Mouse (Mus musculus) adrenal gland, adult 18-20 months (tissue): ENCODE measurements around the gene Abhd5. TPM values are rescaled to one million over a fixed set of nuclear protein-coding genes. Genes with fewer than 3 reads are reported as not detected.

Experiments used
- DNase-seq, 2 experiments: peaks; one replicate each; pipeline ENCODE4 v3.0.0; 2021 to 2022; ENCODE audit warnings: low spot score in 2 of 2
- total RNA-seq, 2 experiments: library from RNA; stranded (reverse); gene quantifications; 1 replicate in 1 of 2; 2 replicates in 1 of 2; pipeline ENCODE4 v1.2.3; 2021

The Abhd5 gene
- total RNA-seq, 2 experiments from 2014 or later = 91.2 to 99.4 TPM

DNA sequence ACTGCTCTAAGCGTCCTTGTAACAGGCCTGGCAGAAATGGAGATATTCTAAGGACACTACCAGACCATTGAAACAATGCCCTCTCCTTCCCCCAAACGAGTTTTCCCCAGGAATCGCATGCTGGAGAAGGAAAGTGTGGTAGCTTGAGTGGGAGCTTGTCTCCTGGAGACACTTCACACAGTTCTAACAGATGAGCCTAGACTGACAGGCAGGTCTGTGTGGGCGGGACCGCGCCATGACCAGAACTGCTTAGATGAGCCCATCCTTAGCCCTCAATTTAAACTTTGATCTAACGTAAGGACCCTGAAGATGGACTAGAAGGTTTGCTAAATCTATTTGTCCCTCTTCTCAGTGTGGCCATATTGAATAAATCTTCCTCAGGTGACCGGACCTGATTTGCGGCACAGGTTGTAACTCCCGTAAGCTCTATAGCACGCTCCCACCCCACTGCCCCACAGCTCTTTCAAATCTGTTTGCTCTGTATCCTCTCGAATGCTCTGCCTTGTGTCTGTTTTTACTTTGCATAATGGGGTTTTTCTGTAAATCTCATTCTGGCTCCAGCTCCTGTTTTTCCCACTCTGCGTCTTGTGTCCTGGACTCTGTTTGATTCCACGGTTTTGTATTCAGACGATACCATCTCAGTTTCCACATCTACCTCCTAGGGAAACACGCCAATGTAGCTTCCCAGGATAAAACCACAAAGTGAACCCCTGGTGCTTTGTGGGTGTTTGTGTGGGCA is 59.2 kb downstream of the Abhd5 start:
- DNase-seq = no peak

DNA sequence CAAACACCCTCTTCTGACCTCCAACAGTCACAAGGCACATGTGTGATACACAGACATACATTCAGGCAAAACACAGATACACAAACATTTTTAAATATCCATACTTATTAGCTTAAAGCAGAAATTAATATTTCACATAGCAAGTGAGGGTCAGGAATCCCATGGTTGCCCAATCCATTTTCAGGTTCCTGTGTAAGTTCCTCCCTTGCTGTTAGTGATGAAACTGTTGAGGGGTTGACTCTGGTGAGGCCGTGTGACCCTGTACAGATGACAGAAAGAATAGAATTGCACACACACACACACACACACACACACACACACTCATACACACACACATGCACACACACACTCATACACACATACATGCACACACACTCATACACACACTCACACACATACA is 63.2 kb downstream of the Abhd5 start:
- DNase-seq = no peak

DNA sequence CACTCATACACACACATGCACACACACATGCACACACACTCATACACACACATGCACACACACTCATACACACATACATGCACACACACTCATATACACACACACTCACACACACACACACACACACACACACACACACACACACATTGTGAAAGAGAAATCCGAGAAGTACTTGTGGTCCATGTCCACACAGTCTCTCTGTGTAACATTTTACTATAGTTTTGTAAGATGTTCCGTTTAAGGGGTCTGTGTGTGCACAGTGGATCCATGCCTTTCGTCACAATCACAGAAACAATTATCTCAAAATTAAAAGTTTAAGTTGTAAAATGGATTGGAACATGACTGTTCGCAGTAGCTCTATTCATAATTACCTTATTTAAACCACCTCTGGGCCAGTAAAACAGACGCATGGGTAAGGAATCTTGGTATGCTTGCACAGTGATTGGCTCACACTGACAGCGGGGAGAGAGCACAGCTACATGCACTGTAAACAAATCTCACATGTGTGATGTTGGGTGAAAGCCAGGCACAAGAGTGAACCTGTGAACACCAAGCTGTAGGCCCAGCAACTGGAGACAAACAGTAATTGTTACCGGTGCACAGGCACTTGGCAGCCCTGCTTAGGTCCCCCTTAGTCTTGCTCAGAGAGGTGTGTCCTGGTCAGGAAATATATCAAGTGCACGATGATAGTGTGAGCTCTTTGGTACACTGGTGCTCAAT is 63.8 kb downstream of the Abhd5 start:
- DNase-seq = no peak

DNA sequence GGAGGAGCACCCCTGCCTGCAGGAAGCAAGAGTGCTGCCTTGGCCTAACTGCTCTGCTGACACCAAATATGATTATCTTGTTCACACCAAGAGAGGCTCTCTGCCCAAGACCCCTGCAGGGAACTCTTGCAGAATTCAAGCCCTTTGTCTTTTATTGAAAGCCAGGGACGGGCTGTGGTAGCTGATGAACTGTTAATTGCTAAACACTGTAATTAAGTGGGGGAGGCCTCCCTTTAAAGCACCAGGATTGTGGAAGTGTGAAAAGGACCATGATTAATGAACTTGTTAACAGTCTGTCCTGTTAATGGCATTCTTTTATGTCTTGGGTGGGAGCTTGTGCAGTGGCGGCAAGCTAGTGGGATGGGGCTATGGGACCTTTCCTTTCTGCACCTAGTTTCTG is 65.2 kb downstream of the Abhd5 start:
- DNase-seq = no peak

DNA sequence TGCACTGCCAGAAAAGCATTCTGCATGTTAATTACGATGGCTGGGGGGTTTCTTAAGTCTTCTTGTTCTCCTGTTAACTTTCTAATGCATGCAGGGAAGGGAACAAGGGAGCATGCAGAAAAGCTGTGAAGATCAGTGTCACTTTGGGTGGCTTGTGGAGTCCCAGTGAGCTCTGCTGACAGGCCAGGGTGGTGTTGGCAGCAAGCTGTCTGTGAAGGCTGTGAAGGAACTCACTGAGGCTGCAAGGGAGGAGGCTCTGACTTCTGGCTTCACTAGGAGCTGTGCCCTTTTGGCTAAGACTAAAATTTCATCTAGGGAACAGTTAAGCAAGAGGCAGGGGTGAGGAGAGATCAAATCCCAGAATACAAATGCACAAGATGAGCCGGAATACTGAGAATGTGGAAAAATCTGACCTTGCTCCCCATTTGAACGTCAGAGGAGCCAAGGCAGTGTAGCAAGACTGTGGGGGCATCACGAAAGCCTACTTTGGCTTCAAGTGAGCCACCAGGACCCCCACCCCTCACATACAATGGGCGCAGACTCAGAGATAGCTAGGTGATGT is 68.9 kb downstream of the Abhd5 start:
- no peak for DNase-seq

DNA sequence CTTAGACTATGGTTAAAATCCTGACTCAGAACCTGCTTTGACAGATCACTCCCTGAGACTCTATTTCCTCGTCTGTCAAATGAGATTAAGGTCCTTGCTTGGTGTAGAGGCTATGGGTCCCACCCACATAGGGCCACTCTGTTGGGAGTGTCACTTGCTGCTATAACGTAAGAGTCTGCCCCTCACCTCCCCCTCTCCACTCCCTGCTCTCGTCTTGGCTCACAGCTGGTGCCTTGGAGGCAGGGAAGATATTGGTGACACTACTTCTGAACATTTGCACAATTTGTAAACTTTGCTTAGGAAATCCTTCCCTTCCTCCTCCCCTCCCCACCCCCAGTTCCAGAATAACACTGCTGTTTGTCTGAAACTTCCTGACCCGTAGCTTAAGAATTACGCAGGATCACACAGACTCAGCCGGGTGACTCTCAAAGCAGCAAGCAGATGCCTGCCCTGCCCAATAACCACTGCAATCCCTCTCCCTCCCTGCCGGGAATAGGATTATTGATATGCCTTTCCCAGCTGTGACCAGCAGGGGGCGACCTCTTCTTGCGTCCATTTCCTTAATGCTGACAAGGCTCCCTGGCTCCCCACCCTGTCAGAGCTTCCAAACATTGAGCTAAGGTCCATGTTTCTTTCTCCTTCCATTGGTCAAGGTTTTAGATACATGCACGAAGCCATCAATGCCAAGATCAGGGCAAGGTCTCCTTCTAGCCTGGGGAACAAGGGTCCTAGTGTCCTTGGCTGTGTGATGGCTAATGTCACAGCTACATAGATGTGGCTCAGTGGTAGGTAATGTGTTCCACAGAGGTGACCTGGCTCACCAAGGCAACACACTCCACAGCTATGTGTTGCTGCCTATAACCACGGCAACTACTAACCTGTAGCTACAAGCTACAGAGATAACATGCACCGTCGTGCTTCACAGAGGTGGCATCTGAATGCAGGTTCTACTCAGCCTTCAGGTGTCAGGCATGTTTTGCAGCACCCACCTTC is 69.7 kb downstream of the Abhd5 start:
- DNase-seq = peak; percentile 75

DNA sequence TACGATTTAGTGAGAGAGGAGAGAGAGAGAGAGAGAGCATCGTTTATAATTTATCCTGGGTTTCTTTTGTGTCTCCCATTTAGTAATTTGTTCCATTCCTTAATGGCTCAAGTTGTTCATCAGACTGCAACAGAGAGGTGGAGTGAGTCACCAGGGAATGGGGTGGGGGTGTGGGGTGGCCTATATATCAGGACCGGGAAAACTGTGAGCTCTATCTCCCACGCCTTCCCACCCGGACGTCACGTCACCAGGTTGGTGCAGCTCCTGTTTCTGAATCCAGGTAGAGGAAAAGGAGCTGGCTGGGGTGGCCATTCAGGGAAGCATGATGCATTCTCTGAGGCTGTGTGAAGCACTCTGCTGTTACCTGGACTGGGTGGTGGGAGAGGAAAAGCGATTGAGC is 70.5 kb downstream of the Abhd5 start:
- no peak for DNase-seq

DNA sequence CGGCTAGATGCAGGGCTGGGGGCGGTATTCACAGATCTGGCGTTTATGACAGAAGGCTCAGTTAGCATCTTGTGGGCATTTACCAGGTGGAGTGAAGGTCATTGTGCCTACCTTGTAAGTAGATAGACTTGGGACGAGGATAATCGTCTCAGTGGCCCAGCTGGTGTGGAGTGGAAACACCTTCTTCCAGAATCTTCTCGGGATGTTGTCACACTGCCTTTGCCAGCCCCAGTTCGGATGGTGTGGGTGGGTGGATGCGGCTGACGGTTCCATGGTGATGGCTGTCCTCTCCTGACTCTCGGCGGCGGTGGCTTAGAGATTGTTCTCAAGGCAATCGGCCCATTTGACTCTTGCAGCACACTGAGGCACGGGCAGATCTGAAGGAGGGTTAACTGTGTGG is 71.3 kb downstream of the Abhd5 start:
- no peak for DNase-seq

DNA sequence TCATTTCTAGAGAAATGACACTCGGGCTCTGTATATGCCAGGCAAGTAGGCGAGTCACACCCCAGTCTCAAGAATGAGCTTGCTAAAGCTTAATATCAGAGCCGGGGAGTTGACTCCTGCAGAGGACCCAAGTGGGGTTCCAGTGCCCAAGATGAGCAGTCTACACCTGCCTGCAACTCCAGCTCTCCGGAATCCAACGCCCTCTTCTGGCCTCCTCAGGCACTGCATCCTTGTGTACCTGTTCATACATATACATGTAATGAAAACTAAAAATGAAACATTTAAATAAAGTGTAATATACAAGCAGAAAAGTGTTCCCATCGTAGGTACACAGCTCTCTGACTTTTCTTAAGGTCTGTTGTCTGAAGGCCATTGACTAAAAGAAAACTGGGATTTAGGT is 71.7 kb downstream of the Abhd5 start:
- DNase-seq = no peak

DNA sequence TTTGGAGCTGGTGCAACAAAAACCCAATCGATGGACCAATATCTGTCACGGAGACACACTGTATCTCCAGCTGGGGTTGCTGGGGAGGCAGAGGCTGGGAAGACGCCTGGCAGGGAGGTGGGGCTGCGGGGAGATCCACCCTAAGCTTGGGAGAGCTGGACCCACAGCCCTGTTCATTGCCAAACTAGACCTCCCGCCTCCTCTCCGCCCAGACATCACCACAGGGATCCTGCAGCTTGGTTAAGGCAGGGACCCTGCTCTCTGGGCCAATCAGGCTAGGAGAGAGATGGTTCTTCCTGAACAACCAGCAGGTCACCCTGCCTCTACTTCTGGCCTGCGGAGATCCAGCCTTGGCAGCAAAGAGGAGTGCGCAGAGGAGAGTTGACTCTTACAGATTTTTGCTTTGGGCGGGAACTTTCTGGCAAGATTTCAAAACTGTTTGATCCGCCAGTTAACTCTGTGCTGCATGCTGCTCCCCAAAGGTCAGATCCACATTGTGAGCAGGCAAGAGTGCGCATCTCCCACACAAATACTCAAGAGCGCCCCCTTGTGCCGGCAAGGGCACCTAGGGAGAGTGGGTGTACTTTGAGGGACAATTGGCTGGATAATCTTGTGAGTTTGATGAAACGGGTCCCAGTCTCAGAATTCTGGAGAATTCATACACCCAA is 73.7 kb downstream of the Abhd5 start:
- peak; percentile 72 to 75 for DNase-seq

DNA sequence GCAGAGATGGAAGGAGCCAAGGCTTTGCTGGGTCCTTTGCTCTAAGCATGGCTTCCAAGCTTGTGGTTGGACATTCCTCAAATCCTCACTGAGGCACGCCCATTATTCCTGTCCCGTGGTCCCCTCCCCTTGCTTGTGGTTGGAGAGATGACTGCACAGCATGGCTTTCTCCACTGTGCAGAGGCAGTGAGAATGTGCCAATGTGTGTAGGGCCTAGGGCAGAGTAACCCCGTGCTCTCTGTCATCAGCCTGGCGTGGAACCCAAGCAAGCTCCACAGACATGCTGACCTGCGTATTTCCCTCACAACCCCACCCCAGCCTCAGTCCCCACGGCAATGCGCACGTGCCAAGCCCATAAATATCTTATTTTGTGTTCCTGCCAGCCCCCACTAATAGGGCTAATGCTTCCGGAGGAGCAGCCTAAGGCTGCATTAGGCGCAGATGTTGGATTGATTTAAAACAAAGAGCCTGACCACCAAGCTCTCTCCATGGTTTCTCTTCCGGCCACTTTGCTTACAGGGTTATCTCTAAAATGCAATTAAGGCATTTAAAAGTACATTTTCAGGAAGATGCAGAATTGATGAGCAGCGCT is 77.7 kb downstream of the Abhd5 start:
- DNase-seq = no peak

DNA sequence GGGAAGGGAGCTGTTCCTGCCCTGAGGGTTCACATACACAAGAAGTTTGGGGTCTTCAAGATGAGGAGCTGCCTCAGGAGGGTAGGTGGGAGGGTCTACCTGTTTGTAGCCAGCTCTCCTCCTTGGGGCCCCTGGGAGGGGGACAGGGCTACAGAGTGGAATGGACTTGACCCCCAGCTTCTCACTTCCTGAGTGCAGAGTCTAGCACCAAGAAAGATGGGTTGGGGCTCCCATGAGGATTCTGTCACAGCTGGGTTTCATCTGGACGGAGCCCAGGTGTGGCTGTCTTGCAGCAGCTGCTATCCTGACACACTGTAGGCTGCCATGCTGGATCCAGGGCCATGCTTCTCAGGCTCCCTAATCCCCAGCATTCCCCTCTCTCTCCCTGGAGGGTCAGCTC is 78.3 kb downstream of the Abhd5 start:
- DNase-seq = no peak

Other genes starting within 250 kb of the Abhd5 start
- gene Snrk, start 234.3 kb upstream of the Abhd5 start, total RNA-seq = 100 to 1,000 TPM; 209 to 293 TPM
- 10 to 100 TPM; 59.0 to 93.2 TPM for gene Ano10, start 57.2 kb upstream of the Abhd5 start, total RNA-seq